Mouse (Mus musculus): ENCODE results near the gene Acp7.
"Not testable (repeated sequence)": the region's sequence is repeated elsewhere in the genome, so short reads cannot be mapped to it uniquely, and the experiment has no call there.

Acp7 gene

GRCm38 (mm10) chr7:28631073-28631472 is at the start of gene Acp7:
Gene Acp7 (minus strand): TSS chr7:28631332.
- DNase-seq, result no peak

GRCm38 (mm10) chr7:28677624-28678023 is 46.5 kb upstream of the Acp7 start:
- no peak for DNase-seq

GRCm38 (mm10) chr7:28676811-28677541 is 45.8 kb upstream of the Acp7 start:
- peak; percentile 33 for DNase-seq

GRCm38 (mm10) chr7:28675746-28676145 is 44.6 kb upstream of the Acp7 start:
- no peak for DNase-seq

- no peak for DNase-seq
Observed at GRCm38 (mm10) chr7:28674994-28675393, 43.9 kb upstream of the Acp7 start.

- not testable (repeated sequence) for DNase-seq
Observed at GRCm38 (mm10) chr7:28672786-28673185, 41.7 kb upstream of the Acp7 start.

GRCm38 (mm10) chr7:28672276-28672675 is 41.1 kb upstream of the Acp7 start:
- peak; percentile 19 for DNase-seq

- peak; percentile 56 for DNase-seq
Observed at GRCm38 (mm10) chr7:28671172-28671571, 40.0 kb upstream of the Acp7 start.

GRCm38 (mm10) chr7:28665620-28666579 is 34.8 kb upstream of the Acp7 start:
- peak; percentile 42 for DNase-seq

GRCm38 (mm10) chr7:28656430-28656829 is 25.3 kb upstream of the Acp7 start:
- no peak for DNase-seq

GRCm38 (mm10) chr7:28651157-28651556 is 20.0 kb upstream of the Acp7 start:
- DNase-seq, result peak; percentile 22

- DNase-seq, result peak; percentile 28
Observed at GRCm38 (mm10) chr7:28647016-28647415, 15.9 kb upstream of the Acp7 start.

- DNase-seq, result no peak
Observed at GRCm38 (mm10) chr7:28645947-28646475, 14.9 kb upstream of the Acp7 start.

GRCm38 (mm10) chr7:28645366-28645765 is 14.2 kb upstream of the Acp7 start:
- DNase-seq, result no peak

GRCm38 (mm10) chr7:28641546-28641945 is 10.4 kb upstream of the Acp7 start:
- DNase-seq, result no peak

- no peak for DNase-seq
Observed at GRCm38 (mm10) chr7:28637511-28637910, 6.4 kb upstream of the Acp7 start.

- no peak for DNase-seq
Observed at GRCm38 (mm10) chr7:28634128-28634527, 3.0 kb upstream of the Acp7 start.

GRCm38 (mm10) chr7:28624791-28625190 is 6.3 kb downstream of the Acp7 start:
- DNase-seq, result no peak

- DNase-seq, result no peak
Observed at GRCm38 (mm10) chr7:28619098-28619715, 11.9 kb downstream of the Acp7 start.

- DNase-seq, result no peak
Observed at GRCm38 (mm10) chr7:28605951-28606350, 25.2 kb downstream of the Acp7 start.

- not testable (repeated sequence) for DNase-seq
Observed at GRCm38 (mm10) chr7:28603788-28604187, 27.3 kb downstream of the Acp7 start.

GRCm38 (mm10) chr7:28603136-28603535 is 28.0 kb downstream of the Acp7 start:
- no peak for DNase-seq

GRCm38 (mm10) chr7:28601668-28602067 is 29.5 kb downstream of the Acp7 start:
- DNase-seq, result peak; percentile 58
